Mouse (Mus musculus) limb, embryonic 14.5 days (tissue): ENCODE measurements at regions not wholly inside any gene's neighbourhood (a gene's known extent, or its start where the extent isn't known, plus 50 kb on each side); places are given as distances from the start of the nearest gene placed in this dataset.

ENCODE experiments used
- ATAC-seq: fragments of 200-750 bp; cut with Nextera tagmentation; 2 replicates; pipeline ENCODE4 v1.8.0; 2017; ENCODE audit warnings: low read depth, moderate number of reproducible peaks, moderate TSS enrichment; ENCODE audit not compliant: low FRiP score
- DNase-seq: peaks from one replicate; pipeline ENCODE4 v3.0.0-alpha.2; 2015; ENCODE audit warnings: low spot score
- H3K27ac ChIP-seq: fragments of 300-500 bp; sonication (generic); replicated peaks from 2 replicates; pipeline ENCODE4 v1.5.1; 2014; ENCODE audit warnings: low read depth, mild to moderate bottlenecking, low read length, moderate library complexity, mixed read lengths
- H3K27me3 ChIP-seq: fragments of 300-500 bp; sonication (generic); 2 replicates; pipeline ENCODE4 v1.6.1; 2014; ENCODE audit warnings: low read length, mixed read lengths; ENCODE audit not compliant: control insufficient read depth, insufficient read depth
- H3K36me3 ChIP-seq: fragments of 300-500 bp; sonication (generic); 2 replicates; pipeline ENCODE4 v1.6.1; 2014; ENCODE audit warnings: mild to moderate bottlenecking, low read length, moderate library complexity, mixed read lengths; ENCODE audit not compliant: control insufficient read depth, insufficient read depth
- H3K4me1 ChIP-seq: fragments of 300-500 bp; sonication (generic); 2 replicates; pipeline ENCODE4 v1.6.1; 2014; ENCODE audit warnings: antibody characterized with exemption, low read length, mixed read lengths; ENCODE audit not compliant: control insufficient read depth, insufficient read depth
- H3K4me2 ChIP-seq: fragments of 300-500 bp; sonication (generic); replicated peaks from 2 replicates; pipeline ENCODE4 v1.6.1; 2014; ENCODE audit warnings: low read depth, mild to moderate bottlenecking, low read length, moderate library complexity; ENCODE audit not compliant: severe bottlenecking
- H3K4me3 ChIP-seq: fragments of 300-500 bp; sonication (generic); replicated peaks from 2 replicates; pipeline ENCODE4 v1.5.1; 2014; ENCODE audit warnings: low read length
- H3K9ac ChIP-seq: fragments of 300-500 bp; sonication (generic); 2 replicates; pipeline ENCODE4 v1.6.1; 2014; ENCODE audit warnings: mild to moderate bottlenecking, low read depth, low read length, moderate library complexity; ENCODE audit not compliant: severe bottlenecking
- H3K9me3 ChIP-seq: fragments of 300-500 bp; sonication (generic); 2 replicates; pipeline ENCODE4 v1.6.1; 2016; ENCODE audit warnings: low read length; ENCODE audit not compliant: control insufficient read depth
- POLR2A ChIP-seq: fragments of 200-500 bp; IDR thresholded peaks from 2 replicates; pipeline ENCODE4 v1.8.0; 2012; ENCODE audit warnings: inconsistent platforms, mild to moderate bottlenecking, moderate library complexity, borderline replicate concordance; ENCODE audit not compliant: insufficient read depth, insufficient read length; ENCODE audit errors: extremely low read depth
- WGBS: fragments of 180-500 bp; shearing (Covaris S2); extraction: QIAGEN DNeasy Blood & Tissue Kit; methylation state at CpG from one replicate; pipeline ENCODE4 v1.1.7; 2014; 5-methylcytosine and 5-hydroxymethylcytosine counted together

GRCm38 (mm10) chr9:84178705-84179104, 253.8 kb downstream of the Bckdhb start:
- WGBS = 72% methylated on average over 5 of the region's 5 CpGs
- H3K27me3 ChIP-seq = no peaks in the 10 kb centered on the region
- TF ChIP-seq POLR2A = no peak
- H3K27ac ChIP-seq = no peak overlapping the region
- H3K4me1 ChIP-seq = peaks cover 8% of the 10 kb centered on the region; the same call in 1 of the 2 replicates
- H3K4me3 ChIP-seq = no peak overlapping the region
- DNase-seq (no peak), ATAC-seq (no peak)
- no peak overlapping the region for H3K9ac ChIP-seq
- no peaks in the 10 kb centered on the region for H3K36me3 ChIP-seq
- no peak overlapping the region for H3K4me2 ChIP-seq
- H3K9me3 ChIP-seq = no peaks in the 10 kb centered on the region; the same call in 1 of the 2 replicates

GRCm38 (mm10) chr9:84179238-84179637, 254.3 kb downstream of the Bckdhb start:
- H3K9ac ChIP-seq = no peak overlapping the region
- DNase-seq (no peak), ATAC-seq (no peak)
- no peaks in the 10 kb centered on the region; the same call in 1 of the 2 replicates for H3K9me3 ChIP-seq
- no peaks in the 10 kb centered on the region for H3K36me3 ChIP-seq
- H3K4me2 ChIP-seq = no peak overlapping the region
- no peak for TF ChIP-seq POLR2A
- WGBS = 60% methylated on average over 4 of the region's 4 CpGs
- H3K27me3 ChIP-seq = no peaks in the 10 kb centered on the region
- H3K4me3 ChIP-seq = no peak overlapping the region
- H3K27ac ChIP-seq = no peak overlapping the region
- H3K4me1 ChIP-seq = peaks cover 10% of the 10 kb centered on the region; the same call in 1 of the 2 replicates

GRCm38 (mm10) chr9:84183637-84184374, 258.9 kb downstream of the Bckdhb start:
- 30% methylated on average over 6 of the region's 6 CpGs for WGBS
- peak; percentile 44 for ATAC-seq
- DNase-seq = peak; percentile 67

GRCm38 (mm10) chr9:84187531-84187930, 262.6 kb downstream of the Bckdhb start:
- Histone ChIP-seq H3K9me3 (no peaks in the 10 kb centered on the region), H3K4me1 (peaks cover 10% of the 10 kb centered on the region; the same call in 1 of the 2 replicates), H3K27me3 (no peaks in the 10 kb centered on the region), H3K4me3 (no peak overlapping the region), H3K4me2 (no peak overlapping the region), H3K27ac (no peak overlapping the region), H3K36me3 (no peaks in the 10 kb centered on the region), H3K9ac (no peak overlapping the region)
- no peak for ATAC-seq
- no peak for DNase-seq
- TF ChIP-seq POLR2A = no peak
- 72% methylated on average over 3 of the region's 3 CpGs for WGBS

More at GRCm38 (mm10) chr9:84183637-84184374, 258.9 kb downstream of the Bckdhb start:
- Histone ChIP-seq H3K27ac (no peak overlapping the region), H3K4me1 (peaks cover 10% of the 10 kb centered on the region; the same call in 1 of the 2 replicates), H3K4me3 (no peak overlapping the region), H3K9ac (no peak overlapping the region), H3K4me2 (no peak overlapping the region), H3K9me3 (no peaks in the 10 kb centered on the region; the same call in 1 of the 2 replicates), H3K27me3 (no peaks in the 10 kb centered on the region), H3K36me3 (no peaks in the 10 kb centered on the region)
- no peak for TF ChIP-seq POLR2A

- H3K4me1 ChIP-seq = no peaks in the 10 kb centered on the region
- H3K9ac ChIP-seq = no peak overlapping the region
- DNase-seq (no peak), ATAC-seq (no peak)
- 65% methylated on average over 1 of the region's 1 CpGs for WGBS
- TF ChIP-seq POLR2A = no peak
- no peak overlapping the region for H3K4me3 ChIP-seq
- H3K27me3 ChIP-seq = no peaks in the 10 kb centered on the region
- H3K4me2 ChIP-seq = no peak overlapping the region
- H3K9me3 ChIP-seq = no peaks in the 10 kb centered on the region
- no peaks in the 10 kb centered on the region for H3K36me3 ChIP-seq
- H3K27ac ChIP-seq = no peak overlapping the region
These were observed 268.5 kb downstream of the Bckdhb start for GRCm38 (mm10) chr9:84193405-84193804.

GRCm38 (mm10) chr9:84194716-84195115, 269.8 kb downstream of the Bckdhb start:
- Histone ChIP-seq H3K9me3 (no peaks in the 10 kb centered on the region), H3K27ac (no peak overlapping the region), H3K4me2 (no peak overlapping the region), H3K36me3 (no peaks in the 10 kb centered on the region), H3K9ac (no peak overlapping the region), H3K27me3 (no peaks in the 10 kb centered on the region), H3K4me1 (no peaks in the 10 kb centered on the region), H3K4me3 (no peak overlapping the region)
- whole genome bisulfite sequencing = 74% methylated on average over 4 of the region's 4 CpGs
- no peak for TF ChIP-seq POLR2A
- no peak for DNase-seq
- ATAC-seq = no peak
